Mouse (Mus musculus) testis, adult 2 months (tissue): ENCODE measurements around the gene Zfp579.

Experiments
- CTCF ChIP-seq: fragments of 200-500 bp; IDR thresholded peaks from 2 replicates; pipeline ENCODE4 v1.5.1; 2012; ENCODE audit warnings: low read depth, mild to moderate bottlenecking, inconsistent platforms, low read length, moderate library complexity; ENCODE audit not compliant: control insufficient read depth, insufficient read depth, insufficient replicate concordance
- POLR2A ChIP-seq: fragments of 200-500 bp; IDR thresholded peaks from 2 replicates; pipeline ENCODE4 v1.6.1; 2012; ENCODE audit warnings: low read depth, mild to moderate bottlenecking, inconsistent platforms, low read length, moderate library complexity; ENCODE audit not compliant: control insufficient read depth

DNA sequence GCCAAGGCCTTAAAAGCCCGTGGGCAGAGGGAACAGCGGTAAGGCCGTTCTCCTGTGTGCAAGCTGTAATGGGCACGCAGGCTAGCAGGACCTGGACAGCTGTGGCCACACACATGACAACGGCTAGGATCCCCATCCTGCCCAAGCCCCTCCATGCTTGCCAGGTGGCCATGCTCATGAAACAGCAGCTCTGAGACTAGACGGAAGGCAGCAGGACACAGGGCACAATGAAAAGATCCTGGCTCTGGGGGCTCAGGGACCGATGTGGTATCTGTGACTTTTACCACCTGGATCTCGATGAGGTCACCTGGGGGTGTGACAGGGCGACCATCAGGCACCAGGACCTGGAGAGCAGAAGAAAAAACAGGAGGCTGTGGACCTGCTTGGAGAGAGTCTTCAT, 40.2 kb upstream of the Zfp579 start:
- TF ChIP-seq CTCF (no peak), POLR2A (no peak)
